Mouse (Mus musculus): ENCODE measurements around the gene 4933417A18Rik.

GRCm38 (mm10) chr13:34963511-34964397, 39.5 kb downstream of the 4933417A18Rik start, which contains the start of gene Eci3:
- TF ChIP-seq CTCF (IDR thresholded peaks at IDR 0.05; ENCODE audit: borderline replicate concordance, control insufficient read depth, extremely low read depth, insufficient read depth, low read length, poor library complexity) = no peak
- TF ChIP-seq POLR2A (IDR thresholded peaks at IDR 0.05; ENCODE audit: control insufficient read depth, extremely low read depth, insufficient read depth, low read length, poor library complexity) = no peak
